Mouse (Mus musculus) left cerebral cortex, adult 2 months (tissue): Measurements from ENCODE around the gene Pth1r. TPM values are rescaled to one million over a fixed set of nuclear protein-coding genes. Genes with fewer than 3 reads are reported as not detected.
A peak's percentile ranks its signal among the peaks of the same experiment; 100 is the strongest.

Source experiments
- DNase-seq, 2 experiments: peaks; one replicate each; pipeline ENCODE4 v3.0.0; 2021 to 2022; ENCODE audit warnings: low spot score in 2 of 2, mixed read lengths in 1 of 2; ENCODE audit errors: extremely low spot score in 1 of 2
- H3K27ac ChIP-seq: fragments of 200-600 bp; 2 replicates; pipeline ENCODE4 v1.8.1; 2022
- H3K4me3 ChIP-seq: fragments of 200-600 bp; 2 replicates; pipeline ENCODE4 v1.8.1; 2022
- CTCF ChIP-seq: fragments of 200-600 bp; IDR thresholded peaks from 2 replicates; pipeline ENCODE4 v1.8.1; 2022; ENCODE audit warnings: antibody characterized with exemption, mild to moderate bottlenecking, moderate library complexity
- intact Hi-C: fragments of 180-260 bp; cut with DNase I; formaldehyde crosslinking; loops from one replicate; pipeline ENCODE4 v1.15.1; 2025
- total RNA-seq, 2 experiments: library from RNA; stranded (reverse); gene quantifications; 2 replicates each; pipeline ENCODE4 v1.2.3; 2021

Gene Pth1r
- total RNA-seq, 2 experiments from 2014 or later: 5.8 to 7.2 TPM

DNA sequence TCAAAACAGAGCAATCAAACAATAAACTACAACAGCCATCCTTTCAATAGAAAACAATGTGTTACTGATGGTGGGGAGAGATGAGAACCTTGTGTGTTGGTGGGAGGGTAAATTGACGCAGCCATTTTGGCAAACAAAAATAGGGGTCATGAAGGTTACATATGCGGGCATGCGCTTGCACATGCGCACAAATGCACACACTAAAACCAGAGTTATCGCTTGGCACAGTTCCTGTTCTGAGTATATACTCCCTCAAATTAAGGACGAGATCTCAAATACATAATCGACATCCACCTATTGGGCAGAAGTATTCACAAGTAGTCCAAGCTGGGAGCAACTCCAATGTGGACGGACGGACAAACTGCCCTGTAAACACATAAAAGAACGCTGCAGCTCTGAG lies 25.4 kb upstream of the Pth1r start:
- H3K27ac ChIP-seq: no peak overlapping the region
- no peak for DNase-seq
- intact Hi-C loops: no loop called here
- no peak for TF ChIP-seq CTCF
- H3K4me3 ChIP-seq: no peak overlapping the region

DNA sequence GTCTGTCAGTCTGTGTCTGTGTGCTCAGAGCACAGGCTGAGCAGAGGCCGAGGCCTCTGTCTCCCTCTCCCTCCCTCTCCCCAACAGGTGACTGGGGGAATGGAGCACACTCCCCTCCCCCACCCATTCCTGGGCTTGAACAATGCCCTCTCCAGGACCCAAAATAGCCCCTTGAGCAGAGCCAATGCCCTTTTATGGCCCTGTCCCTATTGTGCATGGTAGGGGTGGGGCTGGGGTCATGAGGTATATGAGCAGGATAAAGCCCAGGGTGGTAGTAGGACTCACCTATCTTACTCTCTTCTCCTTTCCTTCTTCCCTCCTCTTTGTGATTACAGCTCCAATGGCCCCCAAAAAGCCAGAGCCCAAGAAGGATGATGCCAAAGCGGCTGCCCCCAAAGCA lies 16.5 kb upstream of the Pth1r start:
- no peak for TF ChIP-seq CTCF
- intact Hi-C loops: no loop called here
- H3K4me3 ChIP-seq: no peak overlapping the region
- DNase-seq: no peak
- no peak overlapping the region for H3K27ac ChIP-seq

DNA sequence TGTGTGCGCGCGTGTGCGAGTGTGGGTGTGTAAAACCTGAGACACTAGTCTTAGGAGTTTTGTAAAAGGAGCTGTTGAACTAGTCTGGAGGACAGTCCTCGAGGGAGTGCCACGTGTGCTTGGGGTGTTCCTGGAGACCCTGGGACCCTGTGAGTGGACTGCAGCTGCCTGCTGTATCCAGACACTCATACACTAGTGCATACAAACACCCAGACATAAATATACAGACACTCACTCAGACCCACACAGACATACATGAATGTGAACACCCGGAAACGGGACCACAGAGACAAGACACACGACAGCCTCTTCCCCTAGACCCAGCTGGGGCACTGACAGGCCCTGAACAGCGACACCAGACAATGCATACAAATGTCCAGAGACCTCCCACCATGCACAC lies 15.8 kb upstream of the Pth1r start:
- TF ChIP-seq CTCF: no peak
- intact Hi-C loops: no loop called here

DNA sequence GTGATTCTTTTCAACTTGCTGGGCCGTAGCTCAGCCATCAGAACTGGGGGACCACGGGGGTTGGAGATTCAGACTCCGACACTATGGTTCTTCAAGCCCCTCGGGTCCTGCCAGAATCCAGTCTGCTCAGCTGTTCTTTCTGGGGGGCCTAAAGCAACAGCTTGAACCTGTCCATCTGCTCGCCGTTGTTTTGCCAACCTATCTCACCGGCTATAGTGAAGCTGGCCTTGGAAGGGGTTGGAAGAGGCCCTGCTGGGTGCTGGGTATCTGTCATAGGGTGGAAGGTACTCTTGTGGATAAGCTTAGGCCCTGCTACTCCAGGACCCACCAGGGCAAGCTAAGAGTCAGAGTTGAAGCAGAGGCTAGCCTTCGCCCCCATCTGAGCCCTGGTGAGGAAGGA lies 13.9 kb upstream of the Pth1r start:
- intact Hi-C loops: no loop called here
- no peak overlapping the region for H3K27ac ChIP-seq
- DNase-seq: no peak
- no peak overlapping the region for H3K4me3 ChIP-seq
- no peak for TF ChIP-seq CTCF

More for the DNA sequence above, 15.8 kb upstream of the Pth1r start:
- no peak overlapping the region for H3K4me3 ChIP-seq
- no peak overlapping the region for H3K27ac ChIP-seq
- no peak for DNase-seq

DNA sequence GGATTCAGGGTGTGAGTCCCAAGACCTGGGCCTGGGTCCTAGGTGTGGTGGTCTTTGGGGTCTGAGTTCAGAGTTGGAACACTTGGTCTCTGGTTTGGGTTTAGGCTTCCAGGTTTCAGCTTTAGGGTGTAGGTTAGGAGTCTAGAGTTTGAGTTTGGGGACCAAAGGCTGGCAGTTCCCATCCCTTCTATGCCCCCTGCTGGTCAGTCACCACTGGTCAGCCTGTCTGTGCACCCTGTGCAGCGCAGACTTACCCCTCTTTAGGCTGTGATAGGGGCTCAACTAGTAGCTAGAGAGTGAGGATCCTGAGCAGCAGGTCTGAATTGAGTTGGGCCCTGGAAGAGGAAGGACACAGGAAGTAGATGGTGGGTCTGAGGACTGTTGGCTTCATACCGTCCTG lies 12.3 kb upstream of the Pth1r start:
- intact Hi-C loops: loop anchor here (5.0 kb wide), 1 partner anchor 42 kb away; no protein-coding TSS in a partner anchor
- DNase-seq: peak; percentile 33 to 43
- no peak overlapping the region for H3K27ac ChIP-seq
- peak; percentile 64 for TF ChIP-seq CTCF
- H3K4me3 ChIP-seq: no peak overlapping the region

DNA sequence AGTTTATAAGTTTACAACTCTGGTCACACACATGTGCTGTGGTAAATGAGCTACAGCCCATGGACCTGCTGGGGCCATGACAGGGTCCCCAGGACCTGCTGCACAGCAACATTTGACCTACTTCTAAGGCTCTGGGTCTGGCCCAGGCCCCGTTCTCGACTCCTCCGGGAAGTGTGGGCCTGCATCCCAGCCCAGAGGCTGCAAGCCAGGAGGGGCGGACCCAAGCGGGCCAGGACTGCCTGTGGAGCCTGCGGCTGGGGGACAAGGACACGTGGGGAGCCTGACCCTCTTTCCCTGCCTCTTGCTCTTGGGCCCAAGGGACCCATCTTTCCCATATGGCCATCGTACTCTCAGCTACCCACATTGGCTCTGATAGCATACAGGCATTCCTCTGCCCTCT lies 11.7 kb upstream of the Pth1r start:
- TF ChIP-seq CTCF: no peak
- Histone ChIP-seq H3K27ac (no peak overlapping the region), H3K4me3 (no peak overlapping the region)
- intact Hi-C loops: loop anchor here (5.0 kb wide), 1 partner anchor 41 kb away; no protein-coding TSS in a partner anchor
- DNase-seq: peak; percentile 43 to 54

DNA sequence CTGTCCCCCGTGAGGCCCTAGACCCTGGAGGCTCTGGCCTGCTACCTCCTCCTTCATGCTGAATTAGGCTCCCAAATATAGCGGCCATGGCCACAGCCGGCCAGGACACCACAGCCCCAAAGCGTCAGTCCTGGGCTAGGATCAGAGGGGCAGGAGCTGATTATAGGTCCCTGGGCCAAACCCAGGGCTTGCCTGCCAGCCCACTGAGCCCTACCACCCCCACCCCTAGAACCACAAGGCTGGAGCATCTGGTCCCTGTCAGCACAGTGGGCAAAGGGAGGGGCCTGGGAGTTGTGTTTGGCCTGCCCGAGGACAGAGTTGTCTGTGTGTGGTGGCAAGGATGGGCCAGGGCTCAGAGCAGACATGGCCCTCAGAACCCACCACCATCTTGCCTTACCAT lies 10.9 kb upstream of the Pth1r start:
- intact Hi-C loops: loop anchor here (5.0 kb wide), 1 partner anchor 41 kb away; no protein-coding TSS in a partner anchor
- H3K27ac ChIP-seq: no peak overlapping the region
- no peak for TF ChIP-seq CTCF
- H3K4me3 ChIP-seq: no peak overlapping the region
- no peak for DNase-seq

DNA sequence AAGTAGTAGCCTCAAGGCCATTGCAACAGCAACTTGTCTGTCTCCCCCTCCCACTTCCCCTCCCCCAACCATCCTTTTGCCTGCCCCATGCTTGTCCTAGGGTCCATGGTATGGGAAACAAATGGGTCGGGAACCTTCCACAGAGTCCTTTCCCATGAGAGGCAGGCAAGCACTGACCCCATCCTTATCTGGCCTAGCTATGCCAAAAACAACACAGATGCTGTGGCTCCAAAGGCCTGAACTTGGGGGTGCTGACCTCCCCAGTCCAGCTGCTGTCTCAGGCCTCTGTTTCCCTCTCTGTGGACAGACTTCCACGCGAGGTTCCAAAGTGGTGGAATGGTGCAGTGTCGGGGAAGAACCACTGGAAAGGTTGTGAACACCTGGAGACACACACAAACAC lies 6.8 kb upstream of the Pth1r start:
- DNase-seq: no peak
- no peak for TF ChIP-seq CTCF
- Histone ChIP-seq H3K27ac (no peak overlapping the region), H3K4me3 (no peak overlapping the region)
- intact Hi-C loops: no loop called here

DNA sequence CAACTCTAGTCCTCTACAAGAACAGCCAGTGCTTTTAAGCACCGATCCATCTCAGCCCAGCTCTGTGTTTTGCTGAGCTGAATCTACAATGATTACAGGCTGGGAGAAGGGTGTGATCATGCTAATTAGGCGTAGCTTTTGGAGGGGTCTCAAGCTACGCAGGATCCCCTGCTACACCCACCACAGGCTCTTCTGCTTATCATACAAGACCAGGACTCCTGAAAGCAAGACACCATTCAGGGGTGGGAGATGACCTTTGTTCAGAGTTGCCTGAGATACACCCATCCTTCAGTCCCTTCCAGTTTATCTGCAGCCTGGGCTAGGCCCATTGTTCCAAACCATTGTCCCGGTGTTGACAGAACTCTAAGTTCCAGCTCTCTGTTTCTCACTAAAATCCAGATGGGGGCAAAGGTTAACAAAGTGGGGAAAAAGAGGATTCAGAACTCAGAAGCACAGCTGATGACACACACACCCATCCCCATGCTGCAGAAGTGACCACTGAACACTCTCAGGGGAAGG lies 6.0 kb upstream of the Pth1r start:
- intact Hi-C loops: no loop called here
- Histone ChIP-seq H3K27ac (no peak overlapping the region), H3K4me3 (no peak overlapping the region)
- no peak for DNase-seq
- no peak for TF ChIP-seq CTCF

DNA sequence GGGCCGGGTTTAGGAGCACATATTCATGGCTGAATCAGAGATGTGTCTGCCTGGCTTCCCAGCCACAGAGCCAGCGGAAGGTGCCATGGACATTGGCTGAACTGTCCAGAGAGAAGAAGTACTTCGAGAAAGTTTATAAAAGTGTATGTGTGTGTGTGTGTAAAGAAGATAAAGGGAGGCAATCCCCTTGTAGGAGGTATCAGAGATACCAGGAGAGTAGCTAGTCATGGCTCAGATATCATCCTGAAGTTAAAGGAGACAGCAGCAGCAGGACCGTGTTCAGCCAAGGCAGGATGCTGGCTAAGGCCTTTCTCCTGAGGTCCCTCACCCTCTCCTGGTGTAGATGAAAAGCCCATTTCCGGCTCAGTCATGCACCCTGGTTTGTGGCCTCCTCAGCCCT lies 4.5 kb upstream of the Pth1r start:
- Histone ChIP-seq H3K4me3 (no peak overlapping the region), H3K27ac (no peak overlapping the region)
- intact Hi-C loops: no loop called here
- DNase-seq: no peak
- no peak for TF ChIP-seq CTCF

DNA sequence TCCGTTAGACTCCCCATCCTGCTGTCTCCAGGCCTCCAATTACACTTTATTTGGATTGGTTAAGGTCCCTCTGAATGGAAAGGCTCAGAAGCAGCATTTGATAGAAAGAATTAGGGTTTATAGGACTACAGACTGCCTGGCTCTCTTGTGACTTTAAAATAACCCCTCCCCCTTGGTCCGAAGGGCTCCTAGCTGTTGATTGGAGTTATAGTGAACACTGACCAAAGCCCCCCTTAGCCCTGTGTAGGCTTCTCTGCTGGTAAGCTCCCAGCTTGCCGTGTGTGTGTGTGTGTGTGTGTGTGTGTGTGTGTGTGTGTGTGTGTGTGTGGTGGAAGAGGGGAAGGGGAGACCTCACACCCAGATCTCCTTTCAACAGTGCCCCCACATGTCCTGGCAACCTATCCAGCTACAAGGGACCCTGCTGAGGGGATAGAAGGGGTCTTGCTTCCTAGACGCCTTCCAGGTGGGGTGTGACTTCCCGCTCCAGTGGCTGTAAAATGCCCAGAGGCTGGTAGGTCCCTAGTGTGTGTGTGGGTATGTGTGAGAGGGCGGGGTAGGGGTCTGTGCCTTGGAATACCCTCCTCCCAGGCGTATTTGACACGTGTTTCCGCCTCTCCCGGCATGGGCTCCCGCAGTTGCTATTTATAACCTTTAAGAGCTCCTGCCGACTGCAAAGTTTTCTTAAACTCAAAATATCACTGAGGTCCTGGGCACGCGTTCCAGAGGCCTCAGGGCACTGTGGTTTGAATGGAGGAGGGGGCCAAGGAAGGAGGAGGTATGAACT lies 3.7 kb upstream of the Pth1r start:
- no peak for TF ChIP-seq CTCF
- DNase-seq: no peak
- H3K27ac ChIP-seq: no peak overlapping the region
- intact Hi-C loops: no loop called here
- H3K4me3 ChIP-seq: no peak overlapping the region

DNA sequence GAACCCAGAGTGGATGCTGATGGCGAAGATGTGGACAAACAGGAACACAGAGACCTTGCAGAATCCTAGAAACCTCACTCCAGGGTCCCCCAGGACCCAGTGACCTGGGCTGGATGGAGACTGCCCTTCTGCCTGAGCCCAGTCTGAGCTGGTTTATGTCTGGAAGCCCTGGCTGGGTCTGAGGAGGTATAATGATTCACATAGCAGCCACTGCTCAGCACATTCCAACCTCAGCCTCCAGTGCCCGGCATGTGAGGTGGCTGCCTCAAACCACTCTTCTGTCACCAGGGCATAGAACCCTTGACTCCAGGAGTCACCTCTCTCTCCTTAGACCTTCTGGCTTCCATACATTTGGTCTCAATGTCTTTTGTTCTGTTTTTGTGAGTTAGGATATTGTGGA lies 1.5 kb upstream of the Pth1r start:
- no peak for DNase-seq
- H3K4me3 ChIP-seq: no peak overlapping the region
- intact Hi-C loops: no loop called here
- TF ChIP-seq CTCF: no peak
- no peak overlapping the region for H3K27ac ChIP-seq

DNA sequence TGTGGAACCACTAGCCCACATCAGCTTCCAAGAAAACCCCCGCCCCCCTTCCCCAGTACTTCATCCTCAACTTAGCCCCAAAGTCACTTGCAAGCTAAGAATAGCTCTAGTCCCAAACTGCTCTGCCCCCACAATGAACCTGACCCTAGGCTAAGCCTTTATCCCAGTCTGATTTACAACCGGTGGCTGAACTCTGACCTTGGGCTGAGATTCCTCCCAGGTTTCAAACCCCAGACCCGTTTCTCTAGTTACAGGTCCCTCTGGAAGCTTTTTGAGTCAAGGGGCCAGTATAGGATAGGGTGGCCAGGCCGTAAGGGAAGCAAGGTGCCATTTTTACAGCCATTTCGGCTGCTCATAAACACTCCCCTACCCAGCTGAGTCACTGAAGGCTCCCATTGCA lies 707 bp downstream of the Pth1r start:
- no peak overlapping the region for H3K4me3 ChIP-seq
- no peak for TF ChIP-seq CTCF
- no peak for DNase-seq
- intact Hi-C loops: no loop called here
- H3K27ac ChIP-seq: no peak overlapping the region
